Mouse (Mus musculus) heart, postnatal 10 days (tissue): ENCODE measurements at regions not wholly inside any gene's neighbourhood (a gene's known extent, or its start where the extent isn't known, plus 50 kb on each side); places are given as distances from the start of the nearest gene placed in this dataset.

Source experiments
- DNase-seq, 2 experiments: peaks; one replicate each; pipeline ENCODE4 v3.0.0; 2021
- intact Hi-C: fragments of 180-260 bp; cut with DNase I; formaldehyde crosslinking; loops from one replicate; pipeline ENCODE4 v1.15.1; 2025

GRCm38 (mm10) chr9:95331275-95331674 lies 75.2 kb downstream of the Chst2 start:
- intact Hi-C loops, result no loop called here

GRCm38 (mm10) chr9:95330097-95330496 lies 76.4 kb downstream of the Chst2 start:
- no peak for DNase-seq
- intact Hi-C loops, result no loop called here

More at GRCm38 (mm10) chr9:95331275-95331674, 75.2 kb downstream of the Chst2 start:
- DNase-seq, result no peak

GRCm38 (mm10) chr9:95329053-95329430 lies 77.5 kb downstream of the Chst2 start:
- intact Hi-C loops, result loop anchor here (10.0 kb wide), 1 partner anchor 594 kb away; no protein-coding TSS in a partner anchor
- no peak for DNase-seq

GRCm38 (mm10) chr9:95328261-95329052 lies 78.1 kb downstream of the Chst2 start:
- DNase-seq, result no peak
- intact Hi-C loops, result loop anchor here (10.0 kb wide), 1 partner anchor 594 kb away; no protein-coding TSS in a partner anchor

GRCm38 (mm10) chr9:95327771-95328170 lies 78.8 kb downstream of the Chst2 start:
- intact Hi-C loops, result loop anchor here (10.0 kb wide), 1 partner anchor 593 kb away; no protein-coding TSS in a partner anchor
- peak in 1 of 2 experiments; percentile 8 for DNase-seq

- intact Hi-C loops, result loop anchor here (10.0 kb wide), 1 partner anchor 589 kb away; no protein-coding TSS in a partner anchor
- no peak for DNase-seq
These were observed 82.9 kb downstream of the Chst2 start for GRCm38 (mm10) chr9:95323622-95324021.

GRCm38 (mm10) chr9:95322893-95323292 lies 83.6 kb downstream of the Chst2 start:
- intact Hi-C loops, result loop anchor here (10.0 kb wide), 1 partner anchor 588 kb away; no protein-coding TSS in a partner anchor
- no peak for DNase-seq

GRCm38 (mm10) chr9:95322031-95322430 lies 84.5 kb downstream of the Chst2 start:
- no peak for DNase-seq
- intact Hi-C loops, result loop anchor here (10.0 kb wide), 1 partner anchor 587 kb away; no protein-coding TSS in a partner anchor

- no peak for DNase-seq
- intact Hi-C loops, result no loop called here
These were observed 87.6 kb downstream of the Chst2 start for GRCm38 (mm10) chr9:95318926-95319325.

GRCm38 (mm10) chr9:95316726-95317125 lies 89.8 kb downstream of the Chst2 start:
- intact Hi-C loops, result no loop called here
- no peak for DNase-seq

GRCm38 (mm10) chr9:95315080-95315479 lies 91.4 kb downstream of the Chst2 start:
- DNase-seq, result no peak
- intact Hi-C loops, result no loop called here

- intact Hi-C loops, result no loop called here
- no peak for DNase-seq
These were observed 94.9 kb downstream of the Chst2 start for GRCm38 (mm10) chr9:95311671-95312070.

- no peak for DNase-seq
- intact Hi-C loops, result no loop called here
These were observed 117.5 kb downstream of the Chst2 start for GRCm38 (mm10) chr9:95289008-95289407.

GRCm38 (mm10) chr9:95282996-95283395 lies 123.5 kb downstream of the Chst2 start:
- intact Hi-C loops, result loop anchor here (5.0 kb wide), 1 partner anchor 211 kb away; no protein-coding TSS in a partner anchor
- DNase-seq, result no peak

- no peak for DNase-seq
- intact Hi-C loops, result loop anchor here (5.0 kb wide), 1 partner anchor 210 kb away; no protein-coding TSS in a partner anchor
These were observed 124.0 kb downstream of the Chst2 start for GRCm38 (mm10) chr9:95282502-95282901.
